In the genomic region with DNA sequence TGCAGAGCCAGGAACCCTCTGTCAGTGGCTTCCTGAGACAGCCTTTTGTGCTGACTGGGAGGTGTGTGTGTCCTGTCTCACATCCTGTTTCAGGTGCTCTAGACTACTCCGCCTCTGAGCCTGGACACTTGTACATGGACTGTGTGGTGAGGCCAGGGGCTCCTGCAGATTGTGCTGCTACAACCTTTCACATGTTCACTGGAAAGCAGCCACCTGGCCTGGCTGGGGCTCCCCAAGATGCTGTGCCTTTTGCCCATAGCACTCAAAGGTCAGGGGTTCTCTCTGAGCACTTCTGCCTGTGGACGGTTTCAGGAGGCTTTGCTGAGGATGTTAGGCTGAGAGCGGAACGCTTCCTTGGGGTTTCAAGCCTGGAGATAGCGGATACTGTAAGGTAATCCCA, we compare ENCODE assay signal across 25 mouse cellular contexts.
"Had no signal": no experiment of that assay in that cellular context is flagged by ENCODE, and none has a peak within 500 bp of the region (broad histone marks: within the 10 kb centered on the region; RNA-seq: fewer than 3 reads in every experiment).

No protein-coding gene starts in this region.

- H3K9ac ChIP-seq: heart, embryonic 13.5 days; heart, embryonic 15.5 days; hindbrain, embryonic 13.5 days; hindbrain, embryonic 15.5 days; kidney, embryonic 15.5 days; limb, embryonic 13.5 days; limb, embryonic 15.5 days; liver, embryonic 12.5 days had no signal

- H3K4me2 ChIP-seq: heart, embryonic 11.5 days; heart, embryonic 13.5 days; heart, embryonic 15.5 days; hindbrain, embryonic 13.5 days; hindbrain, embryonic 15.5 days; kidney, embryonic 15.5 days; limb, embryonic 13.5 days; limb, embryonic 15.5 days; liver, embryonic 12.5 days had no signal

- H3K27ac ChIP-seq: heart, embryonic 15.5 days; hindbrain, embryonic 13.5 days; hindbrain, embryonic 15.5 days; hindbrain, postnatal 0 days; kidney, embryonic 15.5 days; kidney, postnatal 0 days; limb, embryonic 13.5 days; limb, embryonic 15.5 days; liver, embryonic 12.5 days had no signal

- H3K9me3 ChIP-seq: heart, embryonic 13.5 days; heart, embryonic 15.5 days; hindbrain, embryonic 13.5 days; hindbrain, embryonic 15.5 days; kidney, embryonic 15.5 days; limb, embryonic 13.5 days; limb, embryonic 15.5 days; liver, embryonic 12.5 days had no signal

- H3K27me3 ChIP-seq: heart, embryonic 13.5 days; heart, embryonic 15.5 days; hindbrain, embryonic 13.5 days; hindbrain, embryonic 15.5 days; kidney, embryonic 15.5 days; limb, embryonic 13.5 days; limb, embryonic 15.5 days; liver, embryonic 12.5 days had no signal

- ATAC-seq: hindbrain, postnatal 0 days; intestine, embryonic 16.5 days; liver, embryonic 12.5 days had no signal

- H3K4me1 ChIP-seq: hindbrain, embryonic 13.5 days; hindbrain, embryonic 15.5 days; kidney, embryonic 15.5 days; limb, embryonic 13.5 days; limb, embryonic 15.5 days had no signal

- H3K4me3 ChIP-seq: heart, embryonic 13.5 days; heart, embryonic 15.5 days; hindbrain, embryonic 13.5 days; hindbrain, embryonic 15.5 days; kidney, embryonic 15.5 days; limb, embryonic 13.5 days; limb, embryonic 15.5 days; liver, embryonic 12.5 days had no signal

- DNase-seq: gastrocnemius, postnatal 14 days; gastrocnemius, postnatal 36 days; heart, adult 18-20 months; heart, postnatal 14 days; heart, postnatal 36 days; kidney, adult 11 months; kidney, adult 2 months; kidney, adult 9 months; kidney, postnatal 14 days; kidney, postnatal 36 days; layer of hippocampus, adult 9-11 months; layer of hippocampus, postnatal 36 days; left cerebral cortex, postnatal 4 days had no signal
